Comparison of ENCODE assay signal across 20 mouse cellular contexts in genomic region chr9:32340831-32341230, GRCm38 (mm10). TPM values are rescaled to one million over a fixed set of nuclear protein-coding genes. Genes with fewer than 3 reads are reported as not detected.
A peak's percentile ranks its signal among the peaks of the same experiment; 100 is the strongest.
DNase-seq lines count a peak whose midpoint lies in the region; ATAC-seq lines count a peak whose summit lies in the region.
"Had no signal": no experiment of that assay in that cellular context is flagged by ENCODE, and none has a peak within 500 bp of the region (broad histone marks: within the 10 kb centered on the region; RNA-seq: fewer than 3 reads in every experiment).

No protein-coding gene starts in this region.

- peak; percentile 47 for DNase-seq in cerebellum, adult 11-12 months
- DNase-seq in cerebellum, adult 11 months, result no peak
- DNase-seq in MEL-GATA-1-ER (ENCODE audit: extremely low read depth, low read depth), result peak; percentile 35
- DNase-seq in layer of hippocampus, postnatal 14 days (ENCODE audit: low spot score in 2 of 2), result no peak
- DNase-seq in embryonic facial prominence, embryonic 10.5 days (ENCODE audit: low spot score), result no peak
- no peak for DNase-seq in kidney, postnatal 4 days
- DNase-seq: embryo, embryonic 11 days; forebrain, postnatal 0 days; gastrocnemius, postnatal 36 days; kidney, postnatal 36 days; right cerebral cortex, adult 18-20 months; thymus, adult 18-20 months had no signal

- no peaks in the 10 kb centered on the region for H3K9me3 ChIP-seq in heart, embryonic 11.5 days (replicated peaks; ENCODE audit: control insufficient read depth, low read length)
- H3K9me3 ChIP-seq in liver, embryonic 12.5 days (replicated peaks), result no peaks in the 10 kb centered on the region
- H3K9me3 ChIP-seq in embryonic facial prominence, embryonic 10.5 days, result no peaks in the 10 kb centered on the region
- H3K9me3 ChIP-seq: limb, embryonic 15.5 days; neural tube, embryonic 15.5 days had no signal

- peak overlapping the region; percentile 93 for H3K27ac ChIP-seq in heart, embryonic 11.5 days (ENCODE audit: low read depth, low read length)
- no peak overlapping the region for H3K27ac ChIP-seq in liver, embryonic 12.5 days
- H3K27ac ChIP-seq in embryonic facial prominence, embryonic 10.5 days (replicated peaks), result no peak overlapping the region
- H3K27ac ChIP-seq: limb, embryonic 15.5 days; neural tube, embryonic 15.5 days had no signal

- H3K4me1 ChIP-seq in heart, embryonic 11.5 days (ENCODE audit: control insufficient read depth, insufficient read depth, low read length), result peaks cover 27% of the 10 kb centered on the region
- H3K4me1 ChIP-seq in liver, embryonic 12.5 days, result peaks cover 50% of the 10 kb centered on the region
- H3K4me1 ChIP-seq in embryonic facial prominence, embryonic 10.5 days, result peaks cover 22% of the 10 kb centered on the region

- peak overlapping the region; percentile 56 for H3K9ac ChIP-seq in heart, embryonic 11.5 days (ENCODE audit: low read depth, low read length)
- no peak overlapping the region for H3K9ac ChIP-seq in liver, embryonic 12.5 days
- H3K9ac ChIP-seq: forebrain, postnatal 0 days; limb, embryonic 15.5 days; neural tube, embryonic 15.5 days had no signal

- no peaks in the 10 kb centered on the region for H3K36me3 ChIP-seq in heart, embryonic 11.5 days (ENCODE audit: control insufficient read depth, insufficient read depth, low read length)
- no peaks in the 10 kb centered on the region for H3K36me3 ChIP-seq in liver, embryonic 12.5 days
- H3K36me3 ChIP-seq in embryonic facial prominence, embryonic 10.5 days (replicated peaks), result no peaks in the 10 kb centered on the region
- H3K36me3 ChIP-seq: limb, embryonic 15.5 days; neural tube, embryonic 15.5 days had no signal

- peak overlapping the region; percentile 84 for H3K4me2 ChIP-seq in heart, embryonic 11.5 days
- peak overlapping the region; percentile 69 for H3K4me2 ChIP-seq in liver, embryonic 12.5 days
- H3K4me2 ChIP-seq: limb, embryonic 15.5 days; neural tube, embryonic 15.5 days had no signal

- peaks cover 17% of the 10 kb centered on the region for H3K27me3 ChIP-seq in heart, embryonic 11.5 days (ENCODE audit: control insufficient read depth, insufficient read depth, low read length)
- peaks cover 43% of the 10 kb centered on the region for H3K27me3 ChIP-seq in liver, embryonic 12.5 days (replicated peaks)
- H3K27me3 ChIP-seq in embryonic facial prominence, embryonic 10.5 days (replicated peaks; ENCODE audit: low read depth, poor library complexity, severe bottlenecking), result peaks cover 55% of the 10 kb centered on the region

- WGBS in heart, embryonic 11.5 days (ENCODE audit: insufficient replicate concordance), result 7% methylated on average over 5 of the region's 5 CpGs
- 5% methylated on average over 5 of the region's 5 CpGs for WGBS in liver, embryonic 12.5 days (ENCODE audit: insufficient replicate concordance)
- WGBS in embryonic facial prominence, embryonic 10.5 days, result 63% methylated on average over 5 of the region's 5 CpGs

- ATAC-seq in heart, embryonic 11.5 days (replicated peaks; ENCODE audit: insufficient number of reproducible peaks, low FRiP score, low TSS enrichment), result peak; percentile 64
- peak; percentile 63 for ATAC-seq in liver, embryonic 12.5 days
- ATAC-seq: forebrain, postnatal 0 days; hindbrain, embryonic 16.5 days had no signal

- H3K4me3 ChIP-seq in heart, embryonic 11.5 days (ENCODE audit: low read depth, low read length), result peak overlapping the region; percentile 68; the same call in 1 of the 2 replicates
- no peak overlapping the region for H3K4me3 ChIP-seq in liver, embryonic 12.5 days
- H3K4me3 ChIP-seq in embryonic facial prominence, embryonic 10.5 days, result no peak overlapping the region
- H3K4me3 ChIP-seq: erythroblast, embryonic 14.5 days; limb, embryonic 15.5 days; neural tube, embryonic 15.5 days had no signal

RNA-seq across cellular contexts. Expression of gene Kcnj5, which starts 3.3 kb away (rescaled TPM):
- 19.8 and 28.9 TPM in 2 replicates for polyA plus RNA-seq in heart, embryonic 11.5 days (2014; fragmentation: Nextera tagmentation; extraction: Ambion mirVana)
- 3.2 and 3.4 TPM in 2 replicates for polyA plus RNA-seq in liver, embryonic 12.5 days (2016; fragmentation: Nextera tagmentation; extraction: Ambion mirVana)
- total RNA-seq in layer of hippocampus, postnatal 14 days (2021), result 1 to 10 TPM in 1 of 2 experiments, under 1 TPM in 1; 0.90 to 1.1 TPM
- 0.24 and 0.52 TPM in 2 replicates for polyA plus RNA-seq in embryonic facial prominence, embryonic 10.5 days (2016; fragmentation: Nextera tagmentation; extraction: Ambion mirVana)
- total RNA-seq: gastrocnemius, postnatal 36 days; monocyte, adult 5-6 weeks had no signal
- polyA plus RNA-seq: erythroblast, embryonic 14.5 days had no signal

RNA-seq across cellular contexts. Expression of gene Kcnj1, which starts 31.5 kb away (rescaled TPM):
- 0.09 TPM in 1 of 2 replicates, not detected in the other for polyA plus RNA-seq in heart, embryonic 11.5 days (2014; fragmentation: Nextera tagmentation; extraction: Ambion mirVana)
- not detected in 2 replicates for polyA plus RNA-seq in liver, embryonic 12.5 days (2016; fragmentation: Nextera tagmentation; extraction: Ambion mirVana)
- not detected for total RNA-seq in layer of hippocampus, postnatal 14 days (2021)
- polyA plus RNA-seq in embryonic facial prominence, embryonic 10.5 days (2016; fragmentation: Nextera tagmentation; extraction: Ambion mirVana), result not detected in 2 replicates
- total RNA-seq: forebrain, postnatal 0 days; gastrocnemius, postnatal 36 days had no signal
- polyA plus RNA-seq: brain, embryonic 14.5 days; erythroblast, embryonic 14.5 days; forebrain, postnatal 0 days; hindbrain, embryonic 16.5 days; limb, embryonic 15.5 days; neural tube, embryonic 15.5 days had no signal

Comparison
In these comparisons a context has a peak if more than half of its experiments do, and no peak if none do; other contexts are left out.
1. DNase-seq: peak in cerebellum, adult 11-12 months (single experiment) and MEL-GATA-1-ER (single experiment); none in cerebellum, adult 11 months (single experiment), layer of hippocampus, postnatal 14 days (0 of 2), embryonic facial prominence, embryonic 10.5 days (single experiment) and kidney, postnatal 4 days (0 of 2).